Mouse (Mus musculus): Measurements from ENCODE around the gene Lmna. TPM values are rescaled to one million over a fixed set of nuclear protein-coding genes. Genes with fewer than 3 reads are reported as not detected.
A peak's percentile ranks its signal among the peaks of the same experiment; 100 is the strongest.

Lmna gene
- polyA plus RNA-seq, 1 experiment from 2014 or later, result 311 TPM

- peak; percentile 33; the same call in 1 of the 2 replicates for ATAC-seq (ENCODE audit: insufficient number of reproducible peaks, insufficient read depth, low FRiP score, low TSS enrichment, low read depth)
- H3K9me3 ChIP-seq, result no peaks in the 10 kb centered on the region
- no peaks in the 10 kb centered on the region for H3K27me3 ChIP-seq
- peak overlapping the region; percentile 99 for H3K27ac ChIP-seq
- H3K9ac ChIP-seq, result peak overlapping the region; percentile 27
- H3K36me3 ChIP-seq, result peaks cover 13% of the 10 kb centered on the region
- peaks cover 68% of the 10 kb centered on the region for H3K4me1 ChIP-seq
- WGBS, result 13% methylated on average over 8 of the region's 8 CpGs
- H3K4me3 ChIP-seq, result peak overlapping the region; percentile 96
- H3K4me2 ChIP-seq, result peak overlapping the region; percentile 91
Measured at GRCm38 (mm10) chr3:88503881-88504746, 5.6 kb downstream of the Lmna start.

GRCm38 (mm10) chr3:88503505-88503863 lies 6.3 kb downstream of the Lmna start:
- Histone ChIP-seq H3K9ac (peak overlapping the region; percentile 97), H3K4me3 (peak overlapping the region; percentile 96), H3K9me3 (no peaks in the 10 kb centered on the region), H3K36me3 (peaks cover 19% of the 10 kb centered on the region), H3K27me3 (no peaks in the 10 kb centered on the region), H3K4me1 (peaks cover 67% of the 10 kb centered on the region), H3K27ac (peak overlapping the region; percentile 99), H3K4me2 (peak overlapping the region; percentile 91)
- peak; percentile 32; the same call in 1 of the 2 replicates for ATAC-seq (ENCODE audit: insufficient number of reproducible peaks, insufficient read depth, low FRiP score, low TSS enrichment, low read depth)
- WGBS, result 9% methylated on average over 4 of the region's 4 CpGs

DNA sequence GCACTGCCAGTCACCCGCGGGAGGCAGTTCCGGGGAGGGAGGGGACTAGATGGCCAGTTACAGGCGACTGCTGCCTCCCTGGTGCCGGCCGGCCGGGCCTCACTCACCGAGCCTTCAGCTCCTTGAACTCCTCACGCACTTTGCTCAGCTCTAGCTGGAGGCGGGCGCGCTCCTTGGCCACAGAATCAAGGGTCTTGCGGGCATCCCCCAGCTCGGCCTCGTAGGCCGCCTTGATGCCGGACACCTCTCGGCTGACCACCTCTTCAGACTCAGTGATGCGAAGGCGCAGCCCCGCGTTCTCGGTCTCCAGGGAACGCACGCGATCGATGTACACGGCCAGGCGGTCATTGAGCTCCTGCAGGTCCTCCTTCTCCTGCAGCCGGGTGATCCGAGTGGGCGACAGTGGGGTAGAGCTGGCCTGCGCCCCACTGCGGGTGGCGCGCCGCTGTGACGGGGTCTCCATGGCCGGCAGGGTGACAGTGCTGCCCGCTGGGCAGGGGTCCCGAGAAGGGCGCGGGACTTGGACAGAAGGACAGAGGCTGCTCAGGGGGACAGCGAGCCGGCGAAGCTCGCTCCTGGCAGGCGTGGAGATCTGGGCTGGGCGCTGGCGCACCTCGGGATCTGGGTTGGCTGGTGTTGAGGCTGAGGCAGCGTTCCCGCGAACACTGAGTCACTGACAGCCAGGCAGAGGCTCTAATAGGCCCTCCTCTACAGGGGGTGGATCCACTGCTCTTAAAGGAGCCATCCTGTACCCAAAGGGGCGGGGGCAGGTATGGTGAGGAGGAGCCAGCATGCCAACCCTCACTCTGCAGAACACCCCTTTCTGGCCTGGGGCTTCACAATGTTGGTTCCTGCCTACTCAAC lies 6.9 kb downstream of the Lmna start:
- H3K4me1 ChIP-seq, result peaks cover 67% of the 10 kb centered on the region
- under 1% methylated on average over 55 of the region's 55 CpGs for WGBS
- H3K27me3 ChIP-seq, result no peaks in the 10 kb centered on the region

GRCm38 (mm10) chr3:88502031-88502571 lies 7.7 kb downstream of the Lmna start:
- peak overlapping the region; percentile 99 for H3K27ac ChIP-seq
- H3K4me2 ChIP-seq, result peak overlapping the region; percentile 91
- H3K27me3 ChIP-seq, result no peaks in the 10 kb centered on the region
- H3K36me3 ChIP-seq, result peaks cover 28% of the 10 kb centered on the region
- peaks cover 65% of the 10 kb centered on the region for H3K4me1 ChIP-seq
- H3K9me3 ChIP-seq, result no peaks in the 10 kb centered on the region
- peak overlapping the region; percentile 96 for H3K4me3 ChIP-seq
- no peak for ATAC-seq (ENCODE audit: insufficient number of reproducible peaks, insufficient read depth, low FRiP score, low TSS enrichment, low read depth)
- peak overlapping the region; percentile 97 for H3K9ac ChIP-seq
- 7% methylated on average over 11 of the region's 11 CpGs for WGBS

More for the DNA sequence above, 6.9 kb downstream of the Lmna start:
- peak overlapping the region; percentile 96 for H3K4me3 ChIP-seq
- H3K27ac ChIP-seq, result peak overlapping the region; percentile 99
- peak overlapping the region; percentile 97 for H3K9ac ChIP-seq
- H3K4me2 ChIP-seq, result peak overlapping the region; percentile 91
- peaks cover 20% of the 10 kb centered on the region for H3K36me3 ChIP-seq
- no peaks in the 10 kb centered on the region for H3K9me3 ChIP-seq
- ATAC-seq (ENCODE audit: insufficient number of reproducible peaks, insufficient read depth, low FRiP score, low TSS enrichment, low read depth), result peak; percentile 84

DNA sequence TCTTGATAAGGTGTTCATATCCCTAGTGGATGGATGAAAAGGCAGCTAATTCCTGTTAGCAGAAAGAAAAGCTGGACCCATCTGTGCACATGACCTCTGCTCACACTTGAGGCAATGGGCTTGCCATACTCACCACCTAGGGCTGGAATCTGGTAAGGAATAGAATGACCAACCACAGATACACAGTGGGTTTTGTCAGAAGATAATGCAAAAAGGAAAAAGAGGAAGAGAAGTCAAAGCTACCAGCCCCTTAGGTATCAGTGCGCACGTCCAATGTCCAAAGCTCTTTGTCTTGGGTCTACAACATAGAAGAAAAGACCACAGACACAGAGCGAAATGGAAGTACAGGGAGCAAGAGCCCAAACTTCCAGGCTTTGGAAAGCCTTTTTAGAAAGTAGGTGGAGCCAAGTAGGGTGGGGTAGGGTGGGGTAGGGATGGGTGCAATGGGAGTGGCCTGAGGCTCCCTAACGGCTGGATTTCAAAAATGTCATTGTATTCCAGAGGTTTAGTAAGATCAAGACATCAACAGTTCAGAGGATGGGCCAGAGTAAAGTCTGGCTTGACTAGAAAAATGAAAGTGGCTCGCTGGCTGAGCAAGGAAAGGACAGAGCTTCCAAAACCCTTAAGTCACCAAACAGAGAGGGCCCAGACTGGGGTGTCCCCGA lies 8.3 kb downstream of the Lmna start:
- H3K27me3 ChIP-seq, result no peaks in the 10 kb centered on the region
- H3K27ac ChIP-seq, result peak overlapping the region; percentile 99
- no peak for ATAC-seq (ENCODE audit: insufficient number of reproducible peaks, insufficient read depth, low FRiP score, low TSS enrichment, low read depth)
- H3K9me3 ChIP-seq, result no peaks in the 10 kb centered on the region
- peak overlapping the region; percentile 97 for H3K9ac ChIP-seq
- peaks cover 28% of the 10 kb centered on the region for H3K36me3 ChIP-seq
- WGBS, result 46% methylated on average over 6 of the region's 6 CpGs
- peak overlapping the region; percentile 96 for H3K4me3 ChIP-seq
- peak overlapping the region; percentile 91 for H3K4me2 ChIP-seq
- peaks cover 61% of the 10 kb centered on the region for H3K4me1 ChIP-seq

DNA sequence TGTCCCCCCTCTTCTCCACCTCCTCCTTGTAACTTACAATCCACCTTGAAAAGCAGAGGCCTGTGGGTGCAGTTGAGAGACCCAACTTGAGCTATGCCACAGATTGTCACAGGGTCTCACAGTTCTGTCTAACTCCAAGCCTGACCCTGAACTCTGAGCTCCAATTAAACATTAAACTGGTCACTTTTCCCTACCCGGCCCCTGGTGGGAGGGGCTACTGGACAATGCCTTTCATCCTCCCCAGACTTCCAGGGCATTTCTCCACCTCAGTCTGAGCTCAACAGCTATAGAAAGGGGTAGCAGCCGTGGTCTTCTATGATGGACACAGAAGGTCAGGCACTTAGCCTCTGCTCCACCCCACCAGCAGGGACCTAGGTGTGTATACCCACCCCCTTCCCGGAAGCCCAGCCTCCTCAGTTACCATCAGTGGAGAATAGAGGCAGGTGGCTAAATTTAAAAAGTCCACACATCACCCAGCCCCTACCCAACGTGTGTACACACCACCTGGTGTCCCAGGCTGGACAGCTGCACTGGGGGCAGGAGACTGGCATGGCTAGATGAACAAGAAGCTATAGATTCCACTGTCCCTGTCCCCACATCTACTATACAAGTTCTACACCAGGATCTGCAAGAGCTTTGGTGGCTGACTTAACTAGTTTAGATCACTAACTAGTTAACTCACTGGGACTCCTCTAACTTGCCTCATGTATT lies 8.9 kb downstream of the Lmna start:
- no peak for ATAC-seq (ENCODE audit: insufficient number of reproducible peaks, insufficient read depth, low FRiP score, low TSS enrichment, low read depth)
- Histone ChIP-seq H3K4me2 (peak overlapping the region; percentile 91), H3K4me3 (peak overlapping the region; percentile 96), H3K9ac (peak overlapping the region; percentile 97), H3K36me3 (peaks cover 31% of the 10 kb centered on the region), H3K27ac (no peak overlapping the region), H3K4me1 (peaks cover 58% of the 10 kb centered on the region), H3K9me3 (no peaks in the 10 kb centered on the region), H3K27me3 (no peaks in the 10 kb centered on the region)
- WGBS, result 58% methylated on average over 4 of the region's 4 CpGs

DNA sequence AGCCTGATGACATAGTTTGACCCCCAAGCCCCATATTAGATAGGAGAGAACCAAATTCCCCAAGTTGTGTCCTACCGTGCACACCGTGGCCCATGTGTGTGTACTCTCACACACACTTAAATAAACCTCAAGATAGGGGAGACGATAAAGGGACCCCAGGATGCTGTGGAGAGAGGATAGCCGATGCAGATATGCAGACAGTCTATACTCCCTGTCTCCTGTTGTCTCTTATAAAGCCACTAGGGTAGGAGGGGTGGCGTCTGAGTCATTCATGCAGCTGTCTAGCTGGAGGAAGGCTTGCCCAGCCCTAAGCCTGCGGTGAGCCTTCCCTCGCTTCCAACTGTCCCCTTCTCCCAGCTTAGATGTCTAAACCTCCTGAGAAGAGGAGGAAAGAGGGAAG lies 9.7 kb downstream of the Lmna start:
- ATAC-seq (ENCODE audit: insufficient number of reproducible peaks, insufficient read depth, low FRiP score, low TSS enrichment, low read depth), result no peak
- H3K9ac ChIP-seq, result no peak overlapping the region
- H3K36me3 ChIP-seq, result peaks cover 36% of the 10 kb centered on the region
- WGBS, result 86% methylated on average over 7 of the region's 7 CpGs
- H3K4me1 ChIP-seq, result peaks cover 58% of the 10 kb centered on the region
- no peaks in the 10 kb centered on the region for H3K9me3 ChIP-seq
- no peak overlapping the region for H3K27ac ChIP-seq
- no peaks in the 10 kb centered on the region for H3K27me3 ChIP-seq
- peak overlapping the region; percentile 91 for H3K4me2 ChIP-seq
- H3K4me3 ChIP-seq, result peak overlapping the region; percentile 96; the same call in 1 of the 2 replicates

DNA sequence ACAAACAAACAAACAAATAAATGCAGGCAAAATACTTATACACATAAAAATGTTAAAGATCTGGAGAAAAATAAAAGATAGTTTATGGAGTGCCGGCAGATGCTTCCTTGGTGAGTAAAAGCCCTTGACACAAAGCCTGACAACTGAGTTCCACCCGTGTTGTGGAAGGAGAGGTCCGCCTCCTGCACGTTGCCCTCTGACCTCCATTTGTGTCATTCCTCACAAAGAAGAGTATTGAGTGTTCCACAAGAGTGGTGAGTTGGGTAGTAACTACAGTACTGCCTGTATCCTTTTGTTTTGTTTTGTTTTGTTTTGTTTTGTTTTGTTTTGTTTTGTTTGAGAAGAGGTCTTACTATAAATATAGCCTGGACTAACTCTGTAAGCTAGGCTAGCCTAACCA lies 10.2 kb downstream of the Lmna start:
- Histone ChIP-seq H3K27me3 (no peaks in the 10 kb centered on the region), H3K4me2 (peak overlapping the region; percentile 91), H3K4me1 (peaks cover 58% of the 10 kb centered on the region), H3K9ac (no peak overlapping the region), H3K4me3 (no peak overlapping the region), H3K36me3 (peaks cover 41% of the 10 kb centered on the region), H3K27ac (no peak overlapping the region), H3K9me3 (no peaks in the 10 kb centered on the region)
- WGBS, result 70% methylated on average over 4 of the region's 4 CpGs
- no peak for ATAC-seq (ENCODE audit: insufficient number of reproducible peaks, insufficient read depth, low FRiP score, low TSS enrichment, low read depth)

- peaks cover 45% of the 10 kb centered on the region for H3K36me3 ChIP-seq
- H3K27me3 ChIP-seq, result no peaks in the 10 kb centered on the region
- no peak for ATAC-seq (ENCODE audit: insufficient number of reproducible peaks, insufficient read depth, low FRiP score, low TSS enrichment, low read depth)
- H3K4me3 ChIP-seq, result no peak overlapping the region
- H3K4me2 ChIP-seq, result no peak overlapping the region
- H3K27ac ChIP-seq, result peak overlapping the region; percentile 92; the same call in 1 of the 2 replicates
- H3K4me1 ChIP-seq, result peaks cover 62% of the 10 kb centered on the region
- H3K9me3 ChIP-seq, result no peaks in the 10 kb centered on the region
- H3K9ac ChIP-seq, result peak overlapping the region; percentile 40; the same call in 1 of the 2 replicates
- WGBS, result 85% methylated on average over 10 of the region's 10 CpGs
Measured at GRCm38 (mm10) chr3:88495741-88496415, 13.9 kb downstream of the Lmna start.

Data from embryonic facial prominence, embryonic 13.5 days (tissue).